Mouse (Mus musculus) MEL (cell line): ENCODE measurements at regions not wholly inside any gene's neighbourhood (a gene's known extent, or its start where the extent isn't known, plus 50 kb on each side); places are given as distances from the start of the nearest gene placed in this dataset.

Experiments
- DNase-seq: peaks from one replicate; pipeline ENCODE4 v3.0.0; 2011; ENCODE audit warnings: low read depth, low spot score
- H3K27ac ChIP-seq: 2 replicates; pipeline ENCODE4 v1.5.1; 2012; ENCODE audit warnings: low read depth, mild to moderate bottlenecking, control low read depth, low read length, moderate library complexity; ENCODE audit not compliant: control insufficient read depth
- H3K27me3 ChIP-seq, 2 experiments: fragments of 150-350 bp in 1 of 2; sonication (generic) in 1 of 2; 2 replicates each; pipeline ENCODE4 v1.6.1; 2012; ENCODE audit warnings: low read length in 2 of 2, mild to moderate bottlenecking in 2 of 2, improper control_type of control experiment in 1 of 2, moderate library complexity in 1 of 2; ENCODE audit not compliant: insufficient read depth in 2 of 2, control insufficient read depth in 1 of 2
- H3K36me3 ChIP-seq, 2 experiments: 2 replicates each; pipeline ENCODE4 v1.6.1; 2012 to 2014; ENCODE audit warnings: low read length in 2 of 2, improper control_type of control experiment in 1 of 2, inconsistent platforms in 1 of 2, mild to moderate bottlenecking in 1 of 2; ENCODE audit not compliant: insufficient read depth in 2 of 2, control insufficient read depth in 1 of 2
- H3K4me1 ChIP-seq, 2 experiments: fragments of 150-350 bp in 1 of 2; sonication (generic) in 1 of 2; 2 replicates each; pipeline ENCODE4 v1.6.1; 2012; ENCODE audit warnings: low read length in 2 of 2, improper control_type of control experiment in 1 of 2, mild to moderate bottlenecking in 1 of 2; ENCODE audit not compliant: insufficient read depth in 2 of 2, control insufficient read depth in 1 of 2
- H3K4me3 ChIP-seq, 2 experiments: fragments of 150-350 bp in 1 of 2; sonication (generic) in 1 of 2; 2 replicates each; pipeline ENCODE4 v1.5.1; 2012; ENCODE audit warnings: low read depth in 2 of 2, low read length in 2 of 2, mild to moderate bottlenecking in 2 of 2, moderate library complexity in 2 of 2, control low read depth in 1 of 2, improper control_type of control experiment in 1 of 2; ENCODE audit not compliant: control insufficient read depth in 1 of 2, insufficient read depth in 1 of 2
- H3K79me2 ChIP-seq: 2 replicates; pipeline ENCODE4 v1.6.1; 2012; ENCODE audit warnings: mild to moderate bottlenecking, low read length, moderate library complexity; ENCODE audit not compliant: control insufficient read depth, poor library complexity, insufficient read depth
- H3K9ac ChIP-seq: 2 replicates; pipeline ENCODE4 v1.6.1; 2012; ENCODE audit warnings: low read depth, mild to moderate bottlenecking, control low read depth, low read length, moderate library complexity; ENCODE audit not compliant: control insufficient read depth, poor library complexity, severe bottlenecking
- H3K9me3 ChIP-seq: fragments of 150-350 bp; sonication (generic); replicated peaks from 2 replicates; pipeline ENCODE4 v1.6.1; 2012; ENCODE audit warnings: mild to moderate bottlenecking, low read length, improper control_type of control experiment, moderate library complexity; ENCODE audit not compliant: insufficient read depth
- BHLHE40 ChIP-seq: IDR thresholded peaks from 2 replicates; pipeline ENCODE4 v1.6.1; 2012; ENCODE audit warnings: low read depth, mild to moderate bottlenecking, inconsistent platforms, low read length, improper control_type of control experiment, borderline replicate concordance
- CTCF ChIP-seq, 3 experiments: IDR thresholded peaks in 2 of 3; conservative IDR thresholded peaks in 1 of 3; 2 replicates each; pipeline ENCODE4 v1.5.1; 2011 to 2012; ENCODE audit warnings: low read length in 3 of 3, low read depth in 2 of 3, mild to moderate bottlenecking in 2 of 3, improper control_type of control experiment in 1 of 3, inconsistent platforms in 1 of 3, mixed read lengths in 1 of 3, moderate library complexity in 1 of 3; ENCODE audit not compliant: control insufficient read depth in 1 of 3, insufficient read depth in 1 of 3, poor library complexity in 1 of 3, severe bottlenecking in 1 of 3
- ETS1 ChIP-seq: IDR thresholded peaks from 2 replicates; pipeline ENCODE4 v1.6.1; 2012; ENCODE audit warnings: low read depth, mild to moderate bottlenecking, inconsistent platforms, low read length, improper control_type of control experiment, moderate library complexity
- HCFC1 ChIP-seq: IDR thresholded peaks from 2 replicates; pipeline ENCODE4 v1.6.1; 2012; ENCODE audit warnings: low read depth, mild to moderate bottlenecking, inconsistent platforms, low read length, improper control_type of control experiment, moderate library complexity
- JUND ChIP-seq: IDR thresholded peaks from 2 replicates; pipeline ENCODE4 v1.6.1; 2011; ENCODE audit warnings: low read depth, mild to moderate bottlenecking, improper control_type of control experiment, low read length
- KAT2A ChIP-seq: conservative IDR thresholded peaks from 2 replicates; pipeline ENCODE4 v1.6.1; 2012; ENCODE audit warnings: low read depth, low read length, improper control_type of control experiment, inconsistent platforms
- MAFK ChIP-seq: IDR thresholded peaks from 2 replicates; pipeline ENCODE4 v1.6.1; 2011; ENCODE audit warnings: low read depth, mild to moderate bottlenecking, low read length, improper control_type of control experiment, borderline replicate concordance
- MAX ChIP-seq: IDR thresholded peaks from 2 replicates; pipeline ENCODE4 v1.6.1; 2011; ENCODE audit warnings: low read length, improper control_type of control experiment
- MAZ ChIP-seq: IDR thresholded peaks from 2 replicates; pipeline ENCODE4 v1.6.1; 2012; ENCODE audit warnings: low read depth, mild to moderate bottlenecking, inconsistent platforms, low read length, improper control_type of control experiment
- NELFE ChIP-seq: IDR thresholded peaks from 2 replicates; pipeline ENCODE4 v1.6.1; 2011; ENCODE audit warnings: low read depth, low read length, improper control_type of control experiment
- POLR2AphosphoS5 ChIP-seq: IDR thresholded peaks from 2 replicates; pipeline ENCODE4 v1.6.1; 2012; ENCODE audit warnings: low read depth, borderline replicate concordance, mild to moderate bottlenecking, inconsistent platforms, low read length, moderate library complexity, mixed read lengths
- RCOR1 ChIP-seq: IDR thresholded peaks from 2 replicates; pipeline ENCODE4 v1.6.1; 2012; ENCODE audit warnings: low read depth, mild to moderate bottlenecking, inconsistent platforms, low read length, improper control_type of control experiment
- SIN3A ChIP-seq: IDR thresholded peaks from 2 replicates; pipeline ENCODE4 v1.6.1; 2012; ENCODE audit warnings: low read length, improper control_type of control experiment, inconsistent platforms
- TAL1 ChIP-seq: IDR thresholded peaks from 2 replicates; pipeline ENCODE4 v1.6.1; 2012; ENCODE audit warnings: mild to moderate bottlenecking, inconsistent platforms, low read length, moderate library complexity, mixed read lengths
- TBP ChIP-seq: IDR thresholded peaks from 2 replicates; pipeline ENCODE4 v1.8.0; 2011; ENCODE audit warnings: low read depth, low read length, improper control_type of control experiment
- TCF12 ChIP-seq: IDR thresholded peaks from 2 replicates; pipeline ENCODE4 v1.6.1; 2014; ENCODE audit warnings: low read depth, mild to moderate bottlenecking, inconsistent platforms, low read length, improper control_type of control experiment, moderate library complexity
- UBTF ChIP-seq: IDR thresholded peaks from 2 replicates; pipeline ENCODE4 v1.6.1; 2012; ENCODE audit warnings: low read depth, mild to moderate bottlenecking, inconsistent platforms, low read length, improper control_type of control experiment, moderate library complexity, borderline replicate concordance; ENCODE audit not compliant: insufficient read depth
- USF1 ChIP-seq: IDR thresholded peaks from 2 replicates; pipeline ENCODE4 v1.6.1; 2014; ENCODE audit warnings: low read depth, mild to moderate bottlenecking, inconsistent platforms, low read length, improper control_type of control experiment, moderate library complexity
- USF2 ChIP-seq, 2 experiments: IDR thresholded peaks; 2 replicates each; pipeline ENCODE4 v1.6.1; 2011 to 2012; ENCODE audit warnings: improper control_type of control experiment in 2 of 2, low read length in 2 of 2, borderline replicate concordance in 1 of 2, inconsistent platforms in 1 of 2, low read depth in 1 of 2, mild to moderate bottlenecking in 1 of 2; ENCODE audit not compliant: insufficient read depth in 1 of 2
- ZC3H11A ChIP-seq: IDR thresholded peaks from 2 replicates; pipeline ENCODE4 v1.6.1; 2012; ENCODE audit warnings: low read depth, mild to moderate bottlenecking, inconsistent platforms, low read length, improper control_type of control experiment
- ZNF384 ChIP-seq: IDR thresholded peaks from 2 replicates; pipeline ENCODE4 v1.6.1; 2012; ENCODE audit warnings: low read depth, mild to moderate bottlenecking, inconsistent platforms, low read length, improper control_type of control experiment

- no peaks in the 10 kb centered on the region for H3K36me3 ChIP-seq
- H3K27ac ChIP-seq, result no peak overlapping the region
- H3K9ac ChIP-seq, result no peak overlapping the region
- TF ChIP-seq KAT2A (no peak), MAZ (no peak), MAFK (no peak), ZC3H11A (no peak), NELFE (no peak), UBTF (no peak), TCF12 (no peak), TAL1 (no peak), RCOR1 (no peak), HCFC1 (no peak), BHLHE40 (no peak), SIN3A (no peak), POLR2AphosphoS5 (no peak), ETS1 (no peak), CTCF (IDR thresholded peaks at IDR 0.05 in 2 of 3, conservative IDR thresholded peaks at IDR 0.05 in 1 of 3; ENCODE audit: control insufficient read depth in 1 of 3, insufficient read depth in 1 of 3, low read depth in 2 of 3, low read length in 3 of 3, poor library complexity in 1 of 3, severe bottlenecking in 1 of 3) (no peak), ZNF384 (no peak), USF1 (no peak), JUND (no peak), TBP (no peak)
- TF ChIP-seq, all 39 proteins: peak for 0
- Histone ChIP-seq H3K4me3 (no peak overlapping the region), H3K79me2 (no peaks in the 10 kb centered on the region), H3K9me3 (no peaks in the 10 kb centered on the region), H3K27me3 (0 out of 4 replicates have a peak, but pooled peaks cover 0 to 1% of the 10 kb centered on the region in 2 experiments), H3K4me1 (no peaks in the 10 kb centered on the region)
- DNase-seq, result no peak
Observed at GRCm38 (mm10) chr5:51711860-51712560, 144.5 kb upstream of the Ppargc1a start.

GRCm38 (mm10) chr5:51710664-51711063 is 143.1 kb upstream of the Ppargc1a start:
- H3K27me3 ChIP-seq, result 0 out of 4 replicates have a peak, but pooled peaks cover 0 to 1% of the 10 kb centered on the region in 2 experiments
- H3K36me3 ChIP-seq, result no peaks in the 10 kb centered on the region
- no peaks in the 10 kb centered on the region for H3K4me1 ChIP-seq
- no peaks in the 10 kb centered on the region for H3K9me3 ChIP-seq
- H3K27ac ChIP-seq, result no peak overlapping the region
- no peak overlapping the region for H3K4me3 ChIP-seq
- no peaks in the 10 kb centered on the region for H3K79me2 ChIP-seq
- H3K9ac ChIP-seq, result no peak overlapping the region
- no peak for TF ChIP-seq MAX
- TF ChIP-seq MAFK, result no peak
- no peak for TF ChIP-seq MAZ
- TF ChIP-seq SIN3A, result no peak
- TF ChIP-seq USF2 (IDR thresholded peaks at IDR 0.05; ENCODE audit: borderline replicate concordance in 1 of 2, insufficient read depth in 1 of 2, low read depth in 1 of 2, low read length in 2 of 2), result no peak
- no peak for DNase-seq
